Mouse (Mus musculus) right cerebral cortex, postnatal 25 days (tissue): ENCODE data around the gene Tmem119.
"Not testable (repeated sequence)": the region's sequence is repeated elsewhere in the genome, so short reads cannot be mapped to it uniquely, and the experiment has no call there.

Experiments
- DNase-seq: peaks from one replicate; pipeline ENCODE4 v3.0.0; 2022

The Tmem119 gene

DNA sequence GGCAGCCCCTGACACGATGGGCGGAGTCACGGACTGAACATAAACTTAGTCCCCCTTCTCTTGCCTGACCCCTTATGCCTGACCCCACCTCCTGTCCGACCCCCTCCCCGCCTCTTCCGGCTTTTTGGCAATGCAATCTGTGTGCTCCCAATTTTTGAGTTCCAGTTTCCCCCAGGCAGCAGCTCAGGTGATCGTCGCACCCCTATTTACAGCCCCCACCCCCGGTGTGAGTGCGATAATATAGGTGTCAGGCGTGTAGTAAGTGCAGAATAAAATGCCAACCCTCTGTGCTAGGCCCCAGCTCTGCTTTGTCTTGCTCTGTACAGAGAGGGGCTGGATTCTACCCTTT lies 14.7 kb upstream of the Tmem119 start:
- no peak for DNase-seq

DNA sequence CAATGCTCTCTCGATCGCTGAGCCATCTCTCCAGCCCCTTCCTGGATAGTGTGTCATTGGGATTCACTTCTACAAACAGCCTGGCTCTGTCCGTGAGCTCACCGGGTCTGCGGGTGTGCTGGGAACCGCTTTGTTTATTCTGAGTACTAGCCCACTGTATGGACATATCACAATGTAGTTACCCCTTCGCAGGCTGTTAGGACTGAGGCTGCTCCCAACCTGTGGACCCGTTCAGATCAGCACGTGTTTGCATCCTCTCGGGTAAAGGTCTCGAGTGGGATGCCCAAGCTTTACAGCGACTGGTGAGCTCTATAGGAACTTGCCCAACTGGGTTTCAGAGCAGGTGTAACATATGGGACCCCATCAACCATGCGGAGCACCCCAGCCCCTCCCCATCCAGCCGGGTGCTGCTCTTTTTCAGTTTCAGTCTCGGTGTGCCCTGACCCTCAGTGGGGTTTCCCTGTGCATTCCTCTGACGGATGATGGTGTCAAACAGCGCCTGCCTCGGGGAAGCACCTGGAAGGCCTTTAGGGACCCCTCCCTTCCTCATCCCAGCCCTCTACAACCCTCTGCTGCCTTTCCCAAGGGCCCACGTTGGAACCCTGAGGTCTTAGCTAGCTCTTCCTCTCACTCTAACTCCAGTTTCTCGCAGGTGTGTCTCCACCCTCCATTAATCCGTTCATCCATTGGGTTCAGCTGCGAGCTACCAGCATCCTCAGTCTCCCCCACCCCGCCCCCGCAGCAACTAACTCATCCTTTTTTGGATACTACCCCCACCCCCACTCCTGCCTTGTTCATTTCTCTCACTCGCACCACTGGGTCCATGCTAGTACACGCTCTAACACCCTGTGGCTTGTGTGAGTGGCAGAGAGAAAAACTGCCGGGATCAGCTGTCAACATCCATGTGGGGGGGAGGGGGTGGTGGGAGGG lies 14.1 kb upstream of the Tmem119 start:
- DNase-seq = no peak

- no peak for DNase-seq
Measured at GRCm38 (mm10) chr5:113813608-113814007, 13.3 kb upstream of the Tmem119 start.

DNA sequence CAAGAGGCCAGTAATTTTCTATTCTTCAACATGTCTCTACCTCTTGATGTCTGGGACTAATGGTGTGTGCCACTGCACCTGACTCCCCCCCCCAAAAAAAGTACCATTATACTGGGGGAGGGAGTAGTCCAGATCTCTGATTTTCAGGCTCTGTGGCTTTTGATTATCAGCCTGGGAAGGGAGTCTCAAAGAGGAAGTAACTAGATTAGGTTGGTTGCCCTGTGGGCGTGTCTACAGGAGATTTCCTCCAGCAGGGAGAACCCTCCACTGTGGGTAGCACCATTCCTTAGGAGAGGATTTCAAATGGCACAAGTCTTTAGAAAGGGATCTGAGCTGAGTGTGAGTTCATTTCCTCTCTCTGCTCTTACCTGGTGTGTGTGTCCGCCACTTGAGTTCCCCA lies 12.3 kb upstream of the Tmem119 start:
- DNase-seq = no peak

GRCm38 (mm10) chr5:113811824-113812420 lies 11.6 kb upstream of the Tmem119 start:
- not testable (repeated sequence) for DNase-seq

DNA sequence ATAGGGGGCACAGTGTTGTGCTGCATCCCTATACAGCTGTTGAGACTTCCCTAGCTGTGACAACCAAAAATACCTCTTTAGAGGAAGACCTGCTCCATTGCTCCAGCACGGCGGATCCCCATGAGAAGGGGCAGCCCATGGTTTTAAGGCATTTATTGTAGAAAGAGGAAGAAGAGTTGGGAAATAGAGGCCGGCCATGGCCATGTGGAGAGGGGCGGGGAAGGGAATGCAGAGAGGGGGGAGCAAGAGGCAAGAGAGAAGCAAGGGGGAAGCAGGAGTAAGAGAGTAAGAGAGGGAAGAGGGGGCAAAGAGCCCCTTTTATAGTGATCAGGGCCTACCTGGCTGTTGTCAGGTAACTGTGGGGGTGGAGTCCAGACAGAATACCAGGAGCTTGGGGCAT lies 9.8 kb upstream of the Tmem119 start:
- no peak for DNase-seq

DNA sequence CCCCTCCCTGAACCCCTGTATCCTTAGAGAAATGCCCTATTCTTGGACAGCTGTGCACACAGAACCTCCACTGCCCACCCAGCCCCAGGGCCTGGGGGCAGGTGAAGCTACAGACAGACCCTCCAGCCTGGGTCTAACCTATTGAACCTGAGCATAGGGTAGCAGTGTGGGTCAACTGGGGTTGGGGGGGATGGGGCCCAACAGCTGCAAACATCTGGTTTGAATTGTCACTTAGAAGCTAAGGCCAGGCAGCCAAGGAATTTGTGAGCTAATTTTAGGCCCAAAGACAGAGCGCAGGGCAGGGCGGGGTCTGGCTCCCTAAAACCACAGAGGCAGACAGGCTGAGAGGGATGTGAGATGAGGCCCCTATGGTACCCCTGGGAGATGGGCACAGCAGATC lies 7.9 kb upstream of the Tmem119 start:
- no peak for DNase-seq

GRCm38 (mm10) chr5:113807712-113808111 lies 7.4 kb upstream of the Tmem119 start:
- no peak for DNase-seq

DNA sequence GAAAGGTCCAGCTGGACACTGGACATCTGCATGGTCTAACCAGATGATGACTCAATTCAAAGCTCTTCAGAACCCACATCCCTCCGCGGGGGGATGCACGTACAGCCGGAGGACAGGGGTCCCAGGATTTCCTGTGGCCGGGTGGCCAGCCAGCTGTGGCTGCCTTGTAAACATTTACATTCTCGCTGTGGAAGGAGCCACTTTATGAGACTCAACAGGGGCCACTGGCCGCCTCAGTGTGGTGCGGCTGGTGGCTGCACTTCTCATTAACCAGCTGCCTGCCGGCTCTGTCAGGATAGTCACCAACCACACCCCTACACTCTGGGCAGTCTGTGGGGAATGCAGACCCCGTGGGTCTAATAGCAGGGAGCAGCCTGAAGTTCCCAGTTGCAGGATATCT lies 6.1 kb upstream of the Tmem119 start:
- no peak for DNase-seq

- DNase-seq = no peak
Measured at GRCm38 (mm10) chr5:113805301-113805700, 5.0 kb upstream of the Tmem119 start.

GRCm38 (mm10) chr5:113804395-113804966 lies 4.2 kb upstream of the Tmem119 start:
- DNase-seq = no peak

DNA sequence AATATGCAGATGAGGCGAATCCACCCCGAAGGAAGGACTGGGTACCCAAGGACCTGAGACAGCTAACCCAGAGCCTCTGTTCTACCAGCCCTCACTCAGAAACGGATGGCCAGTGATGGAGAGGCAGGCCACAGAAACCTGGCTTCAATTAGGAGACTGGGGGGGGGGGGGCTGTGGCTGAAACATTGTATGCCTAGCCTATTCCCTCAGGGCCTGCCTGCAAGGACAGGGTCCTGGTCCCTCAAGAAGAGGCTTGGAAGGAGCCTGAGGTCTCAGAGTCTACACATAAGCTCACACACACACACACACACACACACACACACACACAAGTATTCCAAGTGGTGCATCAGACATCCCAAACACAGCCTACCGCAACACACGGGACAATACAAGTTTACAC lies 625 bp downstream of the Tmem119 start:
- DNase-seq = no peak

- no peak for DNase-seq
Measured at GRCm38 (mm10) chr5:113798525-113798924, 1.8 kb downstream of the Tmem119 start.

DNA sequence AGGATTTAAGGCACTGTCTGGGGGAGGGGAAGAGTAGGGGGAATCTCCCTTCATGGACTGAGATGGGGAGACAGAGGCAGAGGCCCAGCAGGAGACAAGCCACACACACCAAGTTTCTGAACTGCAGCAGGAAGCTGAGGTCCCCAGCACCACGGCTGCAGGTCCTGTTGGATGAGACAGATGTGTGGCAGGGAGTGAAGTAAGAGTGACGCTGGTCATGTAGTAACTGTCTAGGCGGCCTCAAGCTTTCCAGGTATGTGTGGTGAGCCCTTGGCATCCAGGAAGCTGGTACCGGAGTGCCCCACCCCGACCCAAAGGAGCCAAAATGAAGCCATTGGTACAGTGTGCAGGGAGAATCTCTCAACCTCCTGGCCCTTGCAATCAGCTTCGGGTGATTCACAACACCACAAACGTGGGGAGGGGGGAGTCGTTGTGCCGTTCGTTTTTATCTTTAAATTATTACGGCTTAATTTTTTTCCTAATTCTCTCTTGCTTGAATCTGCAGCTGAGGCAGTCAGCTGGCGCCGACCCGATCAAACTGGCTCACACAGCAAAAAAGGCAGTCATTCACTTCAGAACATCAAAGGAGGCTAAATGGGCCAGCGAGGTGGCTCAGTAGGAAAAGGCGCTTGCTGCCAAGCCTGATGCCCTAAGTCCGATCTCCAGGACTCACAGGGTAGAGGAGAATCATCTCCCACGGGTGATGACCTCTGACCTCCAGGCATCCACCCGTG lies 3.0 kb downstream of the Tmem119 start:
- DNase-seq = no peak

- DNase-seq = no peak
Measured at GRCm38 (mm10) chr5:113796401-113797148, 3.7 kb downstream of the Tmem119 start.

GRCm38 (mm10) chr5:113791197-113792095 lies 8.9 kb downstream of the Tmem119 start:
- no peak for DNase-seq

DNA sequence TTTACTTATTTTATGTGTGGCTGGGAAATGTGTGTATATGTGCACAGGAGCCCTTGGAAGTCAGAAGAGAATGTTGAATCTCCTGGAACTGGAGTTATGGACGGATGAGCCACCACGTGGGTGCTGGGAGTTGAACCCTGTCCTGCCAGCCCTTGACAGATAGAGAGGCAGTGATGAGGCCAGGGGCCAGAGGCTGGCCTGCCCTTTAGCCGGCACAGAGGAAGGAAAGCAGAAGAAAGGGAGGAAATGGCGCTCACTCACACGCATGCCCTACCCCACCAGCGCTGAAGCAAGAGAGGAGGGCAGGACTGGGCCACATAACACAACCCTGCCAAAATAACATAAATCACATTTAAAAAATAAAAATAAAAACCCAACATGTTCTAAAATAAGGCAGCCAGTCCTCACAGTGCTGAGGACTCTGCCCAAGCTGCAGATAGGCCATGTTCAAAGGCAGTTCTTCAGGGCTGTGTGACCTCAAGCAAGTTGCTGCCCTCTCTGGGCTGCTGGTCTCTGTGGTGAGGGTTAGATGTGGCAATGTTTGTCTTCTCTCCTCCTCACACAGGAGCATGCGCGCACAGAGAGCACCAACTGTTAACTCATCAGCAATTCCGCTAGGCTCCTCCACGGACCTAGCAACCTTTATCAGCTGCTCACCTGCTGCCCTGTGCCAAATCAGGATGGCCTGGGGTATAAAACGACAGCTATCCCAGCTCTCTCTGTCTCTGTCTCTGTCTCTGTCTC lies 9.7 kb downstream of the Tmem119 start:
- no peak for DNase-seq

DNA sequence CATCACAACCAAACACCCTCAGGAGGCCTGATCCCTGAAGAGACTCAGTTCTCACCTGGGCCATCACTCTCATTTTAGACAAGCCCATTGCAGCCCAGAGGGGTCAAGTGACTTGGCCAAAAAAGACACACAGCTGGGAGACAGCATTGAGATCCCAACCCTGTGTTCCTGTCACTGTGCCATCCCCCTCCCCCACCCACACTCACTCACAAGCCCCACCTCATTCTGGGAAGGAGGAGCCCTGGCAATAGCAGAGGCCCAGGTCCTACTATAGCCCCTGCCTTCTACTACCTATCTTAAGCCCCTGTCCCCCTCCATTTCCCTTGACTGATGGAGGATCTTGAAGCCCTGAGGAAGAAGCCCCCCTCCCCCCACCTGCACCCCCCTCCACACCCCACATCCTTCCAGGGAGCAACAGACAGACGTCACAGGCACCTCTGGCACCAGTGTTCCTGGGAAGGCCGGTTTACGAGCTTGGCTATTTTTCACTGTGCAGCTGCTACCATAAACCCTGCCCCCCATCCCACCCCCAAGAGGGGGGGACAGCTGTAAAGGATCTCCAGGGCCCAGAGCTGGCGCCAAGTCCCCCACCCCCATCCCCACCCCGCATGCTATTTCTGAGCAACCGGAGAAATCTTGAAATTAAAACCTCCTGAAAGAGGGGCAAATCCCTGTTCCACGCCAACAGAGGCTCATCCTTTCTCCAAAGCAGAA lies 11.1 kb downstream of the Tmem119 start:
- DNase-seq = no peak

- no peak for DNase-seq
Measured at GRCm38 (mm10) chr5:113788645-113789044, 11.7 kb downstream of the Tmem119 start.

DNA sequence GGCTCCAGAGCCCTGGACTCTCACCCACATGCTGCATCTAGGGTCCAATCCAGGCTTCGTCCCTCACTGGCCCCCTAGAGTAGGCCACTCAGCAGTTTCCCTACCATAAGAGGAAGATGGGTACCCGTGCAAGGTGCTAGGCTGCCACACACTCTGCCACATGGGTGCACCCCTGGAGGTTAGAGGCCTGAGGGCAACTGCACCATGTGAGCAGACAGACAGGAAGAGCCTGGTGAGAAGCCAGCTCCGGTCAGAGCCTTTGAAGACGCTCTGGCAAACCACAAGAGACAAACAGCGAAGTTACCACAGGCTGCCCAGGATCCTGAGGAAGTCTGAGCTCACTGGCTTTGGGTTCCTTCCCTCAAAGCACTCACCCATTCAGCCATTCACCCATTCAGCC lies 13.3 kb downstream of the Tmem119 start:
- no peak for DNase-seq
